In the genomic region with DNA sequence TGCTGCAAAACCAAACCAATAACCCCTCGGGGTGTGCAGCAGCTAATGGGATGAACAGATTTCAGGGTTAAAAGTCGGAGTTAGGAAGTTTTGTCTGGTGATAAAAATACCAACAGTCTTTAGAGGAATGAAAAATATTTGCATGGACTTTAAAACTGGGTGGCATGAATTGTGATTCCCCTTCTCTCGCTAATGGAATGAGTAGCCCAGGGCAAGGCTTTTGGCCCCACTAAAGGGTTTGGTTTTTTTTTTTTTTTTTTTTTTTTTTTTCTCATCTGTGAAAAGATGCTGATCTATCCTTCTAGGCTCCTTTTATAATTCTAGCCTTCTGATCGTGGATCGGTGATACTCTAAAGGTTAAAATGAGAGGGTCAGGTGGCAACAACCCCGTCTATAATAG, we compare ENCODE assay signal across 10 mouse cellular contexts. TPM values are rescaled to one million over a fixed set of nuclear protein-coding genes. Genes with fewer than 3 reads are reported as not detected.
DNase-seq lines count a peak whose midpoint lies in the region; ATAC-seq and TF ChIP-seq lines count a peak whose summit lies in the region.
"Had no signal": no experiment of that assay in that cellular context is flagged by ENCODE, and none has a peak within 500 bp of the region (broad histone marks: within the 10 kb centered on the region; RNA-seq: fewer than 3 reads in every experiment).

No protein-coding gene starts in this region.

- no peak for DNase-seq in heart, postnatal 25 days (ENCODE audit: low spot score)
- DNase-seq in spleen, adult 2 months (ENCODE audit: low read depth in 1 of 2, low spot score in 2 of 2), result no peak
- no peak for DNase-seq in spleen, postnatal 10 days (ENCODE audit: low spot score in 2 of 2)
- DNase-seq in frontal cortex, adult 2 months (ENCODE audit: extremely low spot score in 1 of 2, low spot score in 1 of 2), result no peak
- DNase-seq in layer of hippocampus, adult 18-20 months (ENCODE audit: low spot score in 2 of 2), result no peak
- DNase-seq in right cerebral cortex, adult 2 months (ENCODE audit: low spot score in 2 of 2), result no peak
- DNase-seq: right cerebral cortex, postnatal 25 days had no signal

- 74% methylated on average over 6 of the region's 6 CpGs for WGBS in heart, embryonic 15.5 days
- 77% methylated on average over 6 of the region's 6 CpGs for WGBS in spleen, adult 2 months
- 62% methylated on average over 6 of the region's 6 CpGs for WGBS in hindbrain, embryonic 16.5 days

- TF ChIP-seq CTCF in spleen, adult 2 months (IDR thresholded peaks at IDR 0.05; ENCODE audit: extremely low read depth, insufficient read depth, insufficient read length, insufficient replicate concordance), result no peak

- no peaks in the 10 kb centered on the region for H3K27me3 ChIP-seq in heart, embryonic 15.5 days
- H3K27me3 ChIP-seq in spleen, adult 2 months (ENCODE audit: control insufficient read depth, insufficient read depth, low read length), result no peaks in the 10 kb centered on the region
- no peaks in the 10 kb centered on the region for H3K27me3 ChIP-seq in hindbrain, embryonic 16.5 days (replicated peaks; ENCODE audit: control insufficient read depth, insufficient read depth, low read length)

- no peak overlapping the region for H3K4me2 ChIP-seq in heart, embryonic 15.5 days
- H3K4me2 ChIP-seq in hindbrain, embryonic 16.5 days (ENCODE audit: low read length), result no peak overlapping the region

- no peaks in the 10 kb centered on the region; the same call in 1 of the 2 replicates for H3K36me3 ChIP-seq in heart, embryonic 15.5 days
- H3K36me3 ChIP-seq in spleen, adult 2 months (ENCODE audit: control insufficient read depth, insufficient read depth, low read length), result peaks cover 3% of the 10 kb centered on the region; the same call in 1 of the 2 replicates
- no peaks in the 10 kb centered on the region for H3K36me3 ChIP-seq in hindbrain, embryonic 16.5 days (ENCODE audit: control insufficient read depth, insufficient read depth, low read length)

- ATAC-seq in heart, embryonic 15.5 days (replicated peaks; ENCODE audit: insufficient number of reproducible peaks, insufficient read depth, low FRiP score, low read depth), result no peak
- ATAC-seq in hindbrain, embryonic 16.5 days, result no peak

- peak overlapping the region; percentile 63 for H3K27ac ChIP-seq in heart, embryonic 15.5 days
- peak overlapping the region; percentile 80 for H3K27ac ChIP-seq in spleen, adult 2 months (ENCODE audit: insufficient read depth, low read length)
- no peak overlapping the region; the same call in 1 of the 2 replicates for H3K27ac ChIP-seq in hindbrain, embryonic 16.5 days (ENCODE audit: low read depth, low read length)

- H3K4me1 ChIP-seq in heart, embryonic 15.5 days (replicated peaks), result peaks cover 52% of the 10 kb centered on the region
- peaks cover 21% of the 10 kb centered on the region for H3K4me1 ChIP-seq in spleen, adult 2 months (ENCODE audit: control insufficient read depth, insufficient read depth, insufficient read length)
- H3K4me1 ChIP-seq in hindbrain, embryonic 16.5 days (ENCODE audit: control insufficient read depth, insufficient read depth, low read depth, low read length), result peaks cover 18% of the 10 kb centered on the region

- H3K4me3 ChIP-seq in heart, embryonic 15.5 days, result no peak overlapping the region
- no peak overlapping the region for H3K4me3 ChIP-seq in spleen, adult 2 months (ENCODE audit: extremely low read depth, insufficient read depth, insufficient read length)
- H3K4me3 ChIP-seq in hindbrain, embryonic 16.5 days (ENCODE audit: low read length), result no peak overlapping the region
- H3K4me3 ChIP-seq: erythroblast, embryonic 14.5 days had no signal

- intact Hi-C loops in heart, postnatal 25 days (cut with DNase I), result loop anchor here (2.0 kb wide), 2 partner anchors 63 to 191 kb away; no protein-coding TSS in a partner anchor

- TF ChIP-seq POLR2A in spleen, adult 2 months (IDR thresholded peaks at IDR 0.05; ENCODE audit: low read depth, low read length), result no peak

- H3K9me3 ChIP-seq in heart, embryonic 15.5 days (replicated peaks), result no peaks in the 10 kb centered on the region
- no peaks in the 10 kb centered on the region for H3K9me3 ChIP-seq in hindbrain, embryonic 16.5 days (ENCODE audit: control insufficient read depth, low read length)

- H3K9ac ChIP-seq in heart, embryonic 15.5 days, result no peak overlapping the region
- H3K9ac ChIP-seq in hindbrain, embryonic 16.5 days (ENCODE audit: low read depth, low read length), result 0 out of 2 replicates have a peak overlapping the region, but pooled peaks have one; percentile 10

RNA-seq across cellular contexts. Expression of a gene that starts 6.7 kb away (rescaled TPM):
- 34.9 and 40.4 TPM in 2 replicates for polyA plus RNA-seq in heart, embryonic 15.5 days (2015; fragmentation: Nextera tagmentation; extraction: Ambion mirVana)
- 10 to 100 TPM; 18.5 to 19.5 TPM for total RNA-seq in heart, postnatal 25 days (2021)
- polyA plus RNA-seq in spleen, adult 2 months (2012; rRNA removed), result 30.8 and 49.1 TPM in 2 replicates
- 35.2 and 37.0 TPM in 2 replicates for polyA plus RNA-seq in hindbrain, embryonic 16.5 days (2015; fragmentation: Nextera tagmentation; extraction: Ambion mirVana)
- 50.5 and 60.8 TPM in 2 replicates for polyA plus RNA-seq in frontal cortex, adult 2 months (2012; rRNA removed)
- 10 to 100 TPM; 80.3 to 83.0 TPM for total RNA-seq in layer of hippocampus, adult 18-20 months (2021)
